Comparison of ENCODE assay signal across 8 mouse cellular contexts in the genomic region with DNA sequence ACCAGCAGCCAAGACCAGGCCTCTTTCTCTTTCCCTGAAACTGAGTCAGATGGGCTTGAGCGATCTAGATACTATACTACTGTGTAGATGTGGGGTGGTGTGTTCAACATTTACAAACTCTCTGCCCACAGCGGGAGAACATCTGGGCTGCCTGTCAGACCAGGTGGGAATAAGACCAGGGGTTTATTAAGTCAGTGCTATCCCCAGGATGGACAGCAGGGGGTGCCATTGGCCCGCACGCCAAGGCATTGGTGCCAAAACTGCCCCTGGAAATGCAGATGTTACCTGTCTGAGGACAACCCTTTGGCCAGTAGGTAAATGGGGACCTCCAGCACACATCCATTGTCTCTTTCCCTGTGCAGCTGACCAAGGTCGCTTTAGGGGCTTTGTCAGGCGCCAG. TPM values are rescaled to one million over a fixed set of nuclear protein-coding genes. Genes with fewer than 3 reads are reported as not detected.
DNase-seq lines count a peak whose midpoint lies in the region; ATAC-seq and TF ChIP-seq lines count a peak whose summit lies in the region.

No protein-coding gene starts in this region.

- 0 out of 2 replicates have a peak, but pooled peaks have one; percentile 27 for ATAC-seq in forebrain, embryonic 15.5 days (replicated peaks)
- ATAC-seq in intestine, postnatal 0 days, result no peak
- no peak for ATAC-seq in liver, embryonic 14.5 days (ENCODE audit: insufficient read depth)
- ATAC-seq in neutrophil, adult 5-6 weeks (ENCODE audit: extremely low read depth, insufficient number of reproducible peaks, low FRiP score, poor library complexity, severe bottlenecking), result peak; percentile 55

- DNase-seq in ovary, postnatal 36 days (ENCODE audit: low spot score), result peak; percentile 52
- DNase-seq in ovary, adult 18-20 months (ENCODE audit: low spot score), result no peak
- peak; percentile 37 to 42 for DNase-seq in adrenal gland, postnatal 4 days (ENCODE audit: low spot score in 2 of 2)
- peak in 2 of 3 experiments; percentile 30 to 51 for DNase-seq in liver, embryonic 14.5 days (ENCODE audit: low read depth in 3 of 3, low spot score in 3 of 3)
- peak; percentile 89 for DNase-seq in thymus, postnatal 4 days

- WGBS in forebrain, embryonic 15.5 days, result 12% methylated on average over 6 of the region's 6 CpGs
- 20% methylated on average over 6 of the region's 6 CpGs for WGBS in intestine, postnatal 0 days
- 15% methylated on average over 6 of the region's 6 CpGs for WGBS in liver, embryonic 14.5 days (ENCODE audit: insufficient replicate concordance)

- no peak overlapping the region for H3K4me2 ChIP-seq in forebrain, embryonic 15.5 days (replicated peaks)
- no peak overlapping the region for H3K4me2 ChIP-seq in intestine, postnatal 0 days (replicated peaks; ENCODE audit: low read depth)
- no peak overlapping the region for H3K4me2 ChIP-seq in liver, embryonic 14.5 days (ENCODE audit: low read depth)

- no peaks in the 10 kb centered on the region for H3K9me3 ChIP-seq in forebrain, embryonic 15.5 days
- H3K9me3 ChIP-seq in intestine, postnatal 0 days (ENCODE audit: control insufficient read depth), result no peaks in the 10 kb centered on the region
- no peaks in the 10 kb centered on the region for H3K9me3 ChIP-seq in liver, embryonic 14.5 days (ENCODE audit: control insufficient read depth, low read length)

- H3K36me3 ChIP-seq in forebrain, embryonic 15.5 days, result no peaks in the 10 kb centered on the region
- H3K36me3 ChIP-seq in intestine, postnatal 0 days (ENCODE audit: control insufficient read depth, insufficient read depth), result no peaks in the 10 kb centered on the region
- H3K36me3 ChIP-seq in liver, embryonic 14.5 days (replicated peaks; ENCODE audit: control insufficient read depth, insufficient read depth, low read depth), result no peaks in the 10 kb centered on the region

- no peak overlapping the region for H3K4me3 ChIP-seq in forebrain, embryonic 15.5 days
- H3K4me3 ChIP-seq in intestine, postnatal 0 days (ENCODE audit: low read depth, low read length), result no peak overlapping the region
- no peak overlapping the region for H3K4me3 ChIP-seq in liver, embryonic 14.5 days (ENCODE audit: insufficient read depth in 1 of 2, low read depth in 2 of 2, low read length in 2 of 2)

- peaks cover 14% of the 10 kb centered on the region for H3K4me1 ChIP-seq in forebrain, embryonic 15.5 days
- H3K4me1 ChIP-seq in intestine, postnatal 0 days (replicated peaks; ENCODE audit: control insufficient read depth, insufficient read depth, low read length), result no peaks in the 10 kb centered on the region
- no peaks in the 10 kb centered on the region for H3K4me1 ChIP-seq in liver, embryonic 14.5 days (replicated peaks; ENCODE audit: control insufficient read depth in 2 of 2, insufficient read depth in 2 of 2, low read length in 1 of 2)

- H3K27ac ChIP-seq in forebrain, embryonic 15.5 days (replicated peaks), result no peak overlapping the region
- no peak overlapping the region for H3K27ac ChIP-seq in intestine, postnatal 0 days (ENCODE audit: low read depth, low read length)
- H3K27ac ChIP-seq in liver, embryonic 14.5 days, result no peak overlapping the region

- H3K9ac ChIP-seq in forebrain, embryonic 15.5 days (replicated peaks), result no peak overlapping the region
- no peak overlapping the region for H3K9ac ChIP-seq in intestine, postnatal 0 days (ENCODE audit: low read depth, low read length)
- H3K9ac ChIP-seq in liver, embryonic 14.5 days (replicated peaks), result no peak overlapping the region

- TF ChIP-seq CTCF in intestine, postnatal 0 days (IDR thresholded peaks at IDR 0.05; ENCODE audit: low read depth), result peak; percentile 98
- peak; percentile 98 for TF ChIP-seq CTCF in liver, embryonic 14.5 days (IDR thresholded peaks at IDR 0.05; ENCODE audit: low read depth)

- TF ChIP-seq EP300 in liver, embryonic 14.5 days (IDR thresholded peaks at IDR 0.05; ENCODE audit: low read depth), result no peak

- 0 out of 2 replicates have a peak, but pooled peaks cover 2% of the 10 kb centered on the region for H3K27me3 ChIP-seq in forebrain, embryonic 15.5 days
- H3K27me3 ChIP-seq in intestine, postnatal 0 days (replicated peaks; ENCODE audit: control insufficient read depth, insufficient read depth, low read length), result no peaks in the 10 kb centered on the region
- no peaks in the 10 kb centered on the region for H3K27me3 ChIP-seq in liver, embryonic 14.5 days (ENCODE audit: control insufficient read depth, insufficient read depth, low read length)

RNA-seq across cellular contexts. Expression of a gene that starts 19.1 kb away (rescaled TPM):
- under 1 TPM; 0.28 to 0.42 TPM for total RNA-seq in adrenal gland, postnatal 4 days (2021)
- 0.27 TPM in 1 of 2 replicates, not detected in the other for polyA plus RNA-seq in forebrain, embryonic 15.5 days (2015; fragmentation: Nextera tagmentation; extraction: Ambion mirVana)
- 1.3 and 1.5 TPM in 2 replicates for polyA plus RNA-seq in intestine, postnatal 0 days (2015; fragmentation: Nextera tagmentation; extraction: Ambion mirVana)
- polyA plus RNA-seq in liver, embryonic 14.5 days (2012; rRNA removed), result 0.45 and 0.54 TPM in 2 replicates
- polyA plus RNA-seq in liver, embryonic 14.5 days (2014; fragmentation: Nextera tagmentation; extraction: Ambion mirVana), result 0.14 and 0.67 TPM in 2 replicates
- total RNA-seq in neutrophil, adult 5-6 weeks (2017), result 4.2 and 4.3 TPM in 2 replicates

RNA-seq across cellular contexts. Expression of a gene that starts 24.7 kb away (rescaled TPM):
- total RNA-seq in adrenal gland, postnatal 4 days (2021), result 10 to 100 TPM; 13.3 to 14.0 TPM
- 5.4 and 5.6 TPM in 2 replicates for polyA plus RNA-seq in forebrain, embryonic 15.5 days (2015; fragmentation: Nextera tagmentation; extraction: Ambion mirVana)
- polyA plus RNA-seq in intestine, postnatal 0 days (2015; fragmentation: Nextera tagmentation; extraction: Ambion mirVana), result 7.2 and 7.7 TPM in 2 replicates
- polyA plus RNA-seq in liver, embryonic 14.5 days (2012; rRNA removed), result 2.2 and 2.6 TPM in 2 replicates
- polyA plus RNA-seq in liver, embryonic 14.5 days (2014; fragmentation: Nextera tagmentation; extraction: Ambion mirVana), result 2.7 and 2.8 TPM in 2 replicates
- total RNA-seq in neutrophil, adult 5-6 weeks (2017), result 2.2 and 3.6 TPM in 2 replicates

RNA-seq across cellular contexts. Expression of a gene that starts 32.0 kb away (rescaled TPM):
- 10 to 100 TPM; 38.3 to 62.3 TPM for total RNA-seq in adrenal gland, postnatal 4 days (2021)
- polyA plus RNA-seq in forebrain, embryonic 15.5 days (2015; fragmentation: Nextera tagmentation; extraction: Ambion mirVana), result 135 and 140 TPM in 2 replicates
- 22.3 and 22.7 TPM in 2 replicates for polyA plus RNA-seq in intestine, postnatal 0 days (2015; fragmentation: Nextera tagmentation; extraction: Ambion mirVana)
- polyA plus RNA-seq in liver, embryonic 14.5 days (2012; rRNA removed), result 46.8 and 55.8 TPM in 2 replicates
- 41.1 and 59.5 TPM in 2 replicates for polyA plus RNA-seq in liver, embryonic 14.5 days (2014; fragmentation: Nextera tagmentation; extraction: Ambion mirVana)
- 2.2 and 2.3 TPM in 2 replicates for total RNA-seq in neutrophil, adult 5-6 weeks (2017)

Comparison
In these comparisons a context has a peak if more than half of its experiments do, and no peak if none do; other contexts are left out.
1. ATAC-seq: peak in forebrain, embryonic 15.5 days (single experiment) and neutrophil, adult 5-6 weeks (single experiment); none in intestine, postnatal 0 days (single experiment) and liver, embryonic 14.5 days (single experiment).